Mouse (Mus musculus) heart, embryonic 14.5 days (tissue): Measurements from ENCODE around the gene Rab1a. TPM values are rescaled to one million over a fixed set of nuclear protein-coding genes. Genes with fewer than 3 reads are reported as not detected.
"Not testable (repeated sequence)": the region's sequence is repeated elsewhere in the genome, so short reads cannot be mapped to it uniquely, and the experiment has no call there.

ENCODE experiments used
- ATAC-seq: fragments of 200-750 bp; cut with Nextera tagmentation; 2 replicates; pipeline ENCODE4 v1.8.0; 2017; ENCODE audit warnings: low read depth, moderate TSS enrichment; ENCODE audit not compliant: insufficient number of reproducible peaks, insufficient read depth, low FRiP score
- H3K27ac ChIP-seq, 2 experiments: fragments of 200-500 bp in 1 of 2; fragments of 300-500 bp in 1 of 2; sonication (generic) in 1 of 2; replicated peaks in 1 of 2; 2 replicates each; pipeline ENCODE4 v1.5.1; 2012 to 2014; ENCODE audit warnings: low read depth in 2 of 2, low read length in 2 of 2, control low read depth in 1 of 2, mild to moderate bottlenecking in 1 of 2, mixed read lengths in 1 of 2; ENCODE audit not compliant: control insufficient read depth in 1 of 2, insufficient read depth in 1 of 2
- H3K27me3 ChIP-seq: fragments of 300-500 bp; sonication (generic); 2 replicates; pipeline ENCODE4 v1.6.1; 2014; ENCODE audit warnings: mild to moderate bottlenecking, low read length, control low read depth; ENCODE audit not compliant: control insufficient read depth, insufficient read depth
- H3K36me3 ChIP-seq: fragments of 300-500 bp; sonication (generic); 2 replicates; pipeline ENCODE4 v1.6.1; 2014; ENCODE audit warnings: mild to moderate bottlenecking, control low read depth, low read length, mixed read lengths; ENCODE audit not compliant: control insufficient read depth, insufficient read depth
- H3K4me1 ChIP-seq, 2 experiments: fragments of 200-500 bp in 1 of 2; fragments of 300-500 bp in 1 of 2; sonication (generic) in 1 of 2; 2 replicates each; pipeline ENCODE4 v1.6.1; 2012 to 2014; ENCODE audit warnings: low read length in 2 of 2, control low read depth in 1 of 2, mixed read lengths in 1 of 2; ENCODE audit not compliant: control insufficient read depth in 2 of 2, insufficient read depth in 2 of 2
- H3K4me2 ChIP-seq: fragments of 300-500 bp; sonication (generic); 2 replicates; pipeline ENCODE4 v1.6.1; 2014; ENCODE audit warnings: mild to moderate bottlenecking, low read length
- H3K4me3 ChIP-seq, 2 experiments: fragments of 200-500 bp in 1 of 2; fragments of 300-500 bp in 1 of 2; sonication (generic) in 1 of 2; 2 replicates each; pipeline ENCODE4 v1.5.1; 2012 to 2014; ENCODE audit warnings: low read length in 2 of 2, mild to moderate bottlenecking in 2 of 2, control low read depth in 1 of 2, low read depth in 1 of 2, moderate library complexity in 1 of 2; ENCODE audit not compliant: control insufficient read depth in 1 of 2, insufficient read depth in 1 of 2
- H3K9ac ChIP-seq: fragments of 300-500 bp; sonication (generic); 2 replicates; pipeline ENCODE4 v1.6.1; 2014; ENCODE audit warnings: mild to moderate bottlenecking, low read length
- H3K9me3 ChIP-seq: fragments of 300-500 bp; sonication (generic); 2 replicates; pipeline ENCODE4 v1.6.1; 2016; ENCODE audit warnings: low read length, control low read depth; ENCODE audit not compliant: control insufficient read depth
- whole genome bisulfite sequencing: fragments of 180-500 bp; shearing (Covaris S2); extraction: QIAGEN DNeasy Blood & Tissue Kit; methylation state at CpG from one replicate; pipeline ENCODE4 v1.1.7; 2014; 5-methylcytosine and 5-hydroxymethylcytosine counted together
- polyA plus RNA-seq: library from polyadenylated mRNA; unstranded; fragments of >200 nt; fragmentation: Nextera tagmentation; extraction: Ambion mirVana; gene quantifications from 2 replicates; pipeline ENCODE4 v1.2.1, GENCODE M21; 2014

Gene Rab1a
- 193 and 198 TPM in 2 replicates for polyA plus RNA-seq

GRCm38 (mm10) chr11:20200713-20201575, at the start of gene Rab1a:
Gene Rab1a (plus strand): TSS chr11:20201432.
- peak within 1 kb of the TSS; percentile 94 for H3K4me2 ChIP-seq
- peak within 1 kb of the TSS; percentile 100 for H3K9ac ChIP-seq
- H3K36me3 ChIP-seq, result no peaks in the 10 kb centered on the region
- H3K9me3 ChIP-seq, result no peaks in the 10 kb centered on the region
- H3K27ac ChIP-seq, result peak within 1 kb of the TSS; percentile 96 to 99
- under 1% methylated on average over 46 of the region's 54 CpGs for WGBS
- no peaks in the 10 kb centered on the region for H3K27me3 ChIP-seq
- peaks cover 8 to 39% of the 10 kb centered on the region in 2 experiments for H3K4me1 ChIP-seq
- ATAC-seq, result peak; percentile 96
- peak within 1 kb of the TSS; percentile 92 to 100 for H3K4me3 ChIP-seq

- no peak overlapping the region for H3K4me3 ChIP-seq
- H3K9me3 ChIP-seq, result peaks cover 4% of the 10 kb centered on the region; the same call in 1 of the 2 replicates
- H3K36me3 ChIP-seq, result no peaks in the 10 kb centered on the region
- no peak overlapping the region for H3K4me2 ChIP-seq
- no peak for ATAC-seq
- H3K9ac ChIP-seq, result no peak overlapping the region
- no peaks in the 10 kb centered on the region for H3K27me3 ChIP-seq
- WGBS, result 81% methylated on average over 4 of the region's 4 CpGs
- no peak overlapping the region for H3K27ac ChIP-seq
- H3K4me1 ChIP-seq, result no peaks in the 10 kb centered on the region
Observed at GRCm38 (mm10) chr11:20152107-20152901, 48.9 kb upstream of the Rab1a start.

DNA sequence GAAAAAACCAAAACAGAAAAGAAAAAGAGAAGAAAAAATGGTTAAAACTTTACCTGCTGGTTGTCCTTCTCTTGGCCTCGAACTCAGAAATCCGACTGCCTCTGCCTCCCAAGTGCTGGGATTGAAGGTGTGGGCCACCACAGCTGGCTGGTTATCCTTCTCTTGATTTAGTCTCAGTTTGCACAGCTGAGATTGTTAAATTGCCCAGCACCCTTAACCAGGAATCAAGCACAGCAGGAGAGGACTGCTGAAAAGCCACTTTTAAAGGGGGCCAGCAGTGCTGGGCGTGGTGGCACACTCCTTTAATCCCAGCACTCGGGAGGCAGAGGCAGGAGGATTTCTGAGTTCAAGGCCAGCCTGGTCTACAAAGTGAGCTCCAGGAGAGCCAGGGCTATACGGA, 47.7 kb upstream of the Rab1a start:
- not testable (repeated sequence) for H3K4me1 ChIP-seq, H3K9ac ChIP-seq, H3K4me2 ChIP-seq, H3K9me3 ChIP-seq, ATAC-seq, H3K4me3 ChIP-seq, H3K27me3 ChIP-seq, H3K27ac ChIP-seq, H3K36me3 ChIP-seq
- WGBS, result 86% methylated on average over 5 of the region's 5 CpGs

DNA sequence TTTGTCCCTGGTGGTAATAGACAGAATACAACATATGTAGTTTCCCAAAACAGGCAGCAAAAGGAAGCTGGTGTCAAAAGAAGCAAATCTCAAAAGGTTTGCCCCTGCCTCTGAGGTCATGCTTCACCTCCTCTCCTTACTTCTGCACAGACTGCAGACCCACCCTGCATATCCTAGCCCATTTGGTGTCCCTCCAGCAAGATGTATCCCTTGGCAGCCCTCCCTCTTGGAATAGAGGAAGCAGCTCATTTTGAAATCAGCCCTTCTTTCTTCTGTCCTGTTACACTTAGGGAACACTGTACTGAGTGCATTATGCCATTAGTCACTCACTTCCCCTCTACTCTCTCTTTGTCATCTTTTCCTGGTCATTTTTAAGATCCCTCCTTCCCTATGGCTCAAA, 42.4 kb upstream of the Rab1a start:
- no peaks in the 10 kb centered on the region for H3K27me3 ChIP-seq
- H3K4me1 ChIP-seq, result no peaks in the 10 kb centered on the region
- no peak overlapping the region for H3K4me2 ChIP-seq

DNA sequence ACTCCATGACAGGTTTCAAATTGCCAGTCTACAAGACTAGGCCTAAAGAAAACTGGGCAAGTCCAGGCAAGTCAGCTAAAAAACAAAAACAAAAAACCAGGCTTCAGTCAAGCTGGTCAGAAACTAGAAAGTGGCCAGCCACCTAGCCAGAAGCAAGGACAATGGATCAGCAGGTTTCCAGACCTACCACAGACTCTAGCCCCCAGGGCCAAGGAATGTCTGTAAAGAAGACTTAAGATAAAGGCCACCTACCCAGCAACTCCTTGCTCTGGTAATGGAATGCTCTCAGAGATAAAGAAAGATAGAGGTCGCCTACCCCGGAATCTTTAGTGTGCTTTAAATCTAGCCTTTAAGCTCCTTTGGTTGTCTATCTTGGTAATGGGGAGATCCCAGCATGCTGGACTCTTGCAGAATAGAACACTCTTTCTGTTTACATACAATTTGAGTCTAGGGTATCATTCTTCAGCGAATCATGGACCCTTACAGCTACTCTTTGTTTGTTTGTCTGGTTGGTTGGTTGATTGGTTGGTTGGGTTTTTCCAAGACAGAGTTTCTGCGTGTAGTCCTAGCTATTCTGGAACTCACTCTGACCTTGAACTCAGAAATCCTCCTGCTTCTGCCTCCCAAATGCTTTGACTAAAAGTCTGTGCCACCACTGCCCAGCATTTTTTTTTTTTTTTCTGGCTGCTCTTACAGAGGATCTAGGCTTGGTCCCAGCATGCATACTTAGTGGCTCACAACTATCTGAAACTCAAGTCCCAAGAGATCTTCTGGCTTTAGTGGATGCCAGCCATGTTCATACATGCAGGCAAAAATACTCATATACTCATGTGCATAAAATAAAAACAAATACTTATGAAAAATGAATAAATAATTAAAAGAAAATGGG, 36.0 kb upstream of the Rab1a start:
- no peaks in the 10 kb centered on the region for H3K27me3 ChIP-seq
- H3K36me3 ChIP-seq, result no peaks in the 10 kb centered on the region
- H3K4me3 ChIP-seq, result no peak overlapping the region
- H3K4me1 ChIP-seq, result no peaks in the 10 kb centered on the region
- H3K27ac ChIP-seq, result no peak overlapping the region
- H3K4me2 ChIP-seq, result no peak overlapping the region
- ATAC-seq, result no peak
- H3K9me3 ChIP-seq, result no peaks in the 10 kb centered on the region
- no peak overlapping the region for H3K9ac ChIP-seq
- 47% methylated on average over 4 of the region's 4 CpGs for WGBS

More for the DNA sequence above, 42.4 kb upstream of the Rab1a start:
- no peaks in the 10 kb centered on the region for H3K36me3 ChIP-seq
- H3K9me3 ChIP-seq, result no peaks in the 10 kb centered on the region
- H3K27ac ChIP-seq, result no peak overlapping the region
- H3K9ac ChIP-seq, result no peak overlapping the region
- ATAC-seq, result no peak
- H3K4me3 ChIP-seq, result no peak overlapping the region

DNA sequence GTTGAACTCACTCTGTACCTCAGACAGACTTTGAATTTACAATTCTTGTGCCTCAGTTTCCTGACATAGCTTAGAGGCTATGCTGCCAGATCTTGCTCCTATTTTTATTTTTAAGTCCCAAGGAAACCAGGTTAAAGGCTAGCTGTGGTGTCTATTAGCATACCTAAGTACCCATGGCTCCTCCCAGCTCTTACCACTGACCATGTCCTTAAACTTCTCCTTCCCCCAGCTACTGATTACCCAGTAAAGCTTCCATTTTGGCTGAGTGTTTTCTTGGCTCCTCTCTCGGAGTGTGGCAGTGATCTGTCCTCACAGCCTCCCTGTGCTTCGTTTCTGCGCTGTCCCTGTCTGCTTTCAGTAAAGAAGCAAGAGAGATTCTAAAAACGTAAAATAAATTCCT, 35.2 kb upstream of the Rab1a start:
- Histone ChIP-seq H3K36me3 (no peaks in the 10 kb centered on the region), H3K9ac (no peak overlapping the region), H3K9me3 (no peaks in the 10 kb centered on the region), H3K4me1 (no peaks in the 10 kb centered on the region), H3K4me2 (no peak overlapping the region), H3K4me3 (no peak overlapping the region), H3K27ac (no peak overlapping the region), H3K27me3 (no peaks in the 10 kb centered on the region)
- ATAC-seq, result no peak
- WGBS, result 79% methylated on average over 4 of the region's 4 CpGs

DNA sequence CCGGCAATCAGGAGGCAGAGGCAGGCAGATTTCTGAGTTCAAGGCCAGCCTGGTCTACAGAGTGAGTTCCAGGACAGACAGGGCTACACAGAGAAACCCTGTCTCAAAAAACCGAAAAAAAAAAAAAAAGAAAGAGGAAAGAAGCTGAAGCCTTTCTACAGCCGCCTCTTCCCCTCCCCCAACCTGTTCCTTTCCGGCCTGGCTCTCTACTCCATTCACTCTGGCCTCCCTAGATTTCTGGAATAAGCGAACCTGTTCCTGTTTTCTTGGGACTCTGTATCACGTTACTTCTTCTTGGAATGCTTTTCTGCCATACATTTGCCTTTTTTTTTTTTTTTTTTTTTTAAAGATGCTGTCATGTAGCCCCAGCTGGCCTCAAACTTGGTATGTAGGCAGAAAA, 34.8 kb upstream of the Rab1a start:
- not testable (repeated sequence) for H3K4me3 ChIP-seq, H3K4me1 ChIP-seq, ATAC-seq, H3K9me3 ChIP-seq, H3K36me3 ChIP-seq, H3K27me3 ChIP-seq, H3K27ac ChIP-seq, H3K4me2 ChIP-seq, H3K9ac ChIP-seq
- 74% methylated on average over 6 of the region's 6 CpGs for WGBS
